Mouse (Mus musculus): Measurements from ENCODE around the gene Sstr4.
A peak's percentile ranks its signal among the peaks of the same experiment; 100 is the strongest.

Gene Sstr4

GRCm38 (mm10) chr2:148430941-148431340 lies 35.8 kb downstream of the Sstr4 start:
- no peak for DNase-seq

GRCm38 (mm10) chr2:148432346-148432745 lies 37.2 kb downstream of the Sstr4 start:
- DNase-seq: no peak

- no peak for DNase-seq
Observed at GRCm38 (mm10) chr2:148436285-148436684, 41.1 kb downstream of the Sstr4 start.

- no peak for DNase-seq
Observed at GRCm38 (mm10) chr2:148439691-148440276, 44.6 kb downstream of the Sstr4 start.

- DNase-seq: no peak
Observed at GRCm38 (mm10) chr2:148441421-148441820, 46.3 kb downstream of the Sstr4 start.

- DNase-seq: no peak
Observed at GRCm38 (mm10) chr2:148442172-148442571, 47.0 kb downstream of the Sstr4 start.

GRCm38 (mm10) chr2:148442710-148443109 lies 47.6 kb downstream of the Sstr4 start:
- DNase-seq: no peak

GRCm38 (mm10) chr2:148443249-148443958 lies 48.3 kb downstream of the Sstr4 start, which contains the start of gene Cd93:
Gene Cd93, minus strand, starts transcription at chr2:148443563.
- peak; percentile 5 to 29 for DNase-seq

- no peak for DNase-seq
Observed at GRCm38 (mm10) chr2:148444472-148444871, 49.3 kb downstream of the Sstr4 start.

- DNase-seq: no peak
Observed at GRCm38 (mm10) chr2:148445616-148446015, 50.5 kb downstream of the Sstr4 start.

All from thymus, adult 18-20 months (tissue).